Mouse (Mus musculus): ENCODE data around the gene Klra7. TPM values are rescaled to one million over a fixed set of nuclear protein-coding genes. Genes with fewer than 3 reads are reported as not detected.

Klra7 gene
- polyA plus RNA-seq (2012; rRNA removed) = not detected in 2 replicates

DNA sequence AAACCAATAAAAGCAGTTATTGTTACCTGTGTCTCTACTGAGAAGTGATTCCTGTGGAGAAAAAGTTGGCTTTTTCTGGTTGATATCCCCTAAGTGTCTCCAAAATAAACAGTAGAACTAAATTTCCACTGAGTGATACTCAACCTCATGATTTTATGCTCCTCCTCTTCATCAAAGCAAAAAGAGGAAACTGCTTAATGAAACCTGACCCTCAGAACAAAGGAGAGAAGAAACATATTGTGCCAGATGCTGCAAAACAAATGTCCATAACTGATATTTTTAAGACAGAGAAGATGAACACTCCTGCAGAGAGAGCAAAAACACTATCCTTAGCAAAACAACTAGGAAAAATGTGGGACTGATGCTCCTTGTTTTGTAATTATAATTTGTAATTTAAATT lies at the start of gene Klra7:
TSS of gene Klra7 (minus strand) at position 101 of the 400 bp plus-strand sequence.

DNA sequence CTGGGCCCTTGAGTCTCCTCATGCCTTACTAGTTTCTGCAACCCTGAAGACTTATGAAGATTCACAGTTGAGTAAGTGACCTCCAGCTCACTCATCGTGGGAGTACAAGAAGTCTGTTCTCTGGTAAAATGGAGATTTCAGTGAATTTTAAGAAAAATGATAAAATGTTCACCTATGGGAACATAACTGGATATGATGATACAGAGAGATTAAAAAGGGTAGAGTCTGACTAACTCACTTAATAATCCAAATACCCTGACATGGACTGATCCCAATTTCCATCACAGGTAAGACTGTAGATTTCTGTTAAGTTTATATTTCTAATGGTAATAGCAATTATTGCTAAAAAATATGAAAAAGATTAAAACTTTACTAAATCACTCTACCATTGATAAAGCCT lies 48.7 kb upstream of the Klra7 start, which contains the start of gene Klra10:
TSS of gene Klra10 (minus strand) at position 101 of the 400 bp plus-strand sequence.

DNA sequence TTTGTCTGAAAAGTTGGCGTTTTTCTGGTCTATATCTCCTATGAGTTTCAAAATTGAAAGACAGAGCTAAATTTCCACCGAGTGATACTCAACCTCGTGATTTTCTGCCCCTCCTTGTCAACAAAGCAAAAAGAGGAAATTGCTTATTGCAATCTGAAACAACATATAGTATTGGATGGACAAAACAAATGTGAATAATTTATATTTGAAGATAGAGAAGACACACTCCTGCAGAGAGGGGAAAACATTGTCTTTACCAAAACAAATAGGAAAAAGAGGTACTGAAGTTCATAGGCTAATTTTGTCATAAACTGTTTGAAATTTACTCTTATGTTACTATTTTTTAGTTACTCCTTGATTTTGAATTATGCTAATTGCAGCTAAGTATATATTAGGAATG lies 40.1 kb downstream of the Klra7 start, which contains the start of gene Klra9:
TSS of gene Klra9 (minus strand) at position 101 of the 400 bp plus-strand sequence.

Other genes with a start within 250 kb of the Klra7 start
- gene Klra6, start 206.4 kb downstream of the Klra7 start, polyA plus RNA-seq (2012; rRNA removed) = not detected in 2 replicates
- gene Klra4, start 166.1 kb downstream of the Klra7 start, polyA plus RNA-seq (2012; rRNA removed) = not detected in 2 replicates
- gene Klra8, start 103.4 kb downstream of the Klra7 start, polyA plus RNA-seq (2012; rRNA removed) = not detected in 2 replicates
- not detected in 2 replicates for gene Klra9, start 40.2 kb downstream of the Klra7 start, polyA plus RNA-seq (2012; rRNA removed)
- gene Klra10, start 48.6 kb upstream of the Klra7 start, polyA plus RNA-seq (2012; rRNA removed) = not detected in 2 replicates
- not detected in 2 replicates for gene Klra3, start 104.3 kb upstream of the Klra7 start, polyA plus RNA-seq (2012; rRNA removed)
- not detected in 2 replicates for gene Klra1, start 153.6 kb upstream of the Klra7 start, polyA plus RNA-seq (2012; rRNA removed)

All from liver, embryonic 14 days (tissue).